Mouse (Mus musculus) hindlimb bud, embryonic 11.5 days (tissue): ENCODE results near the gene Kirrel.

ENCODE experiments used
- DNase-seq: peaks from one replicate; pipeline ENCODE4 v3.0.0-alpha.2; 2012; ENCODE audit warnings: low read depth, low spot score; ENCODE audit errors: extremely low spot score

Kirrel gene

GRCm38 (mm10) chr3:87082235-87082634 lies 92.3 kb downstream of the Kirrel start:
- peak; percentile 35 for DNase-seq

- DNase-seq = no peak
Measured at GRCm38 (mm10) chr3:87079751-87080150, 94.8 kb downstream of the Kirrel start.

DNA sequence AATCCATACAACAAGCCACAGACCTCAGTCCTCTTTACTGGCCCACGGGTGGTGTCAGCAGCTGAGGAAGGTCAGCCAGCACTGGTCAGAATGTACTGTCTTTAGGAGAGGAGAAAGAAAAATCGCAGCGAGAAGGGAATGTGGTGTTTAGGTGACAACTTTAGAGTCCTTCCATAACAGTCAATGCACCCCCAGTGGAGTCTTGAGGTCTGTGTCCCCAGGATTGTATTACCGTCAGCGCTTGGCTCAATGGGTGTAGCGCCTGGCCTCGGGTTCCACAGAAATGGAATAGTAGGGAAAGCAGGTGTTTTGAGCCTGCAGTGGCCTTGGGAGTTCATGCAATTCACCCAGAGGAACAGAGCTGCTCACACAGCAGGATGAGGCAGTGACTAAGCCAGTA lies 95.2 kb downstream of the Kirrel start:
- no peak for DNase-seq

- no peak for DNase-seq
Measured at GRCm38 (mm10) chr3:87077681-87078080, 96.9 kb downstream of the Kirrel start.

- no peak for DNase-seq
Measured at GRCm38 (mm10) chr3:87076899-87077298, 97.6 kb downstream of the Kirrel start.

DNA sequence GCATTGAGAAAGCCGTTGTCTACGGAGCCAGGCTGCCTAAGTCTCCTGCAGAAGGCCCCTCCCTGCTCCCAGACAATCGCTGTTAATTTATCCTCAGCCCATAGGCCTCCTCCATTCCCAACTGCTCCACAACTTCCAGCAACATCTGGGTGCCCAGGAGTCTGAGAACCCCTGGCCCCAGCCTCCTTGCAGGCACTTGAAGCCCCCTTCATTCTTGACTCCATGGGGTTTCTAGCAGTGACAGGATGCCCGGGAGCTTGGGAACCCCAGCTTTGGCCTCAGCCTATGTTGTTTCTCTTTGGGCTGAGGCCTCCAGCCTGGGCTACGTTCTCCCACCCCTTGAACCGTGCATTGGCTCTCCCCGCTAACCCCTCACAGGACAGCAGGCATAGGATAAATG lies 98.4 kb downstream of the Kirrel start:
- DNase-seq = no peak

DNA sequence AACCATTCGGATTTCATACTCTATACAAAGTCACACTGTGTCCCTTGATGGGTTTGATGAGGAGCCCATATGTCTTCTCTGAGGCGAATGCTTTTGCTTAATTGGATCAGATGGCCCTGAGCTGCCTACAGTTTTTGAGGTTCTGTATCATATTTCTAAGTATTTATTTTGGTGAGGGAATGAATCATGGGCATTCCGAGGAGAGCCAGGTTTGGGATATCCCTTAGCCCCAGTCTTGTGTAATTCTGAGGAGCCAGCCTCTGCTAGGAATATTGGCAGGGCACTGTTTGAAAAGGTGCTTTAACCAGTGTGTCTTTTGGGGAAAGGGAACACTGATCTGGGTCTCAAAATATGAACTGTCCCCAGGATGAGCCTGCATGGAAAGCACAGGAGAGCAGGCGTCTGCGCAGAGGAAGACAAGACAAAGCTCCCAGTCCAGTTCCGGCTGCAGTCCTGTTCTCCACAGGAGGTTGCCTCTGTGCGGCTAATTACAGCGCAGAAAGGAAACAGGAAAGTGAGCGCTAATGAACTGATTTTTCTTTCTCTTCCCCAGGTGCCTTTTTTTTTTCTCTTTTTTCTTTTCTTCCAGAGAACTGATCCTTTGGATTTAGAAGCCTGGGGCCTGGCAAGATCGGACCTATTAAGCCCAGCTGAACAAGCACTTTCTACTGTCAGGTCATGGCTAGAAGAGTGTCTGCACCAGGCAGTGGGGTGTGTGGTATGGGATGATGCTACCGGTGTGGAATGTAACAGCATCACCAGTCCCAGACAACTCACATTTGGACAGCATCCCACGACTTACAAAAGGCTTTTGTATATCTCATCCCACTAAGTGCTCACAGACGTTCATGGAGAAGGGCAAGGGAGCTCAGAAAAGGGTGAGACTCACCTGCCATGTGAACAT lies 101.7 kb downstream of the Kirrel start:
- DNase-seq = no peak

GRCm38 (mm10) chr3:87072191-87072590 lies 102.4 kb downstream of the Kirrel start:
- no peak for DNase-seq

DNA sequence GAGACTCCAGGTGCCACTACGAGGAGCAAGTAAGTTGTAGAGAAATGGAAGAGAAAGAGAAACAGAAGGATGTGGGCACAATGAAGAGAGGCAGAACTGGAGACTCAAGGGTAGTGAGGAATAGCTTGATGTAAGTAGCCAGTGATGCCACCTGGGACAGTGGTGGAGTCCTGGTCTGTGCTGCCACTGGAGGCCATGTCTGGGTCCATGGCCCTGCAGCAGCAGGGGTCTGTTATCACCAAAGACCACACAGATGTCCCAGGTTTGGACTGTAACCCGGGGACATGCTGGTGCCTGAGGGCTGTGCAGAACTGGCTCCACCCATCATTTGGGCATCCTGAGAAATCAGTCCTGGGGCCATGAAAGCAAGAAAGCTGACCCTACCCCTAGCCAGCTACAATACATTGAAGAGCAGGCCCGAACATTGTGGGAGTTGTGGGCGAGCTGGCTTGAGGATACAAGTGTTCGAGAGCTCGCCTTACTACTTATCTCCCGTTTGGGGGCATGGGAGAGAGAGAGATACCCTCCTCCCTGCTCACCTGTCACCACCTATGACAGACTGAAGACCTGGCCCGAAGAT lies 107.1 kb downstream of the Kirrel start:
- DNase-seq = no peak

GRCm38 (mm10) chr3:87053939-87054338 lies 120.6 kb downstream of the Kirrel start:
- DNase-seq = no peak

DNA sequence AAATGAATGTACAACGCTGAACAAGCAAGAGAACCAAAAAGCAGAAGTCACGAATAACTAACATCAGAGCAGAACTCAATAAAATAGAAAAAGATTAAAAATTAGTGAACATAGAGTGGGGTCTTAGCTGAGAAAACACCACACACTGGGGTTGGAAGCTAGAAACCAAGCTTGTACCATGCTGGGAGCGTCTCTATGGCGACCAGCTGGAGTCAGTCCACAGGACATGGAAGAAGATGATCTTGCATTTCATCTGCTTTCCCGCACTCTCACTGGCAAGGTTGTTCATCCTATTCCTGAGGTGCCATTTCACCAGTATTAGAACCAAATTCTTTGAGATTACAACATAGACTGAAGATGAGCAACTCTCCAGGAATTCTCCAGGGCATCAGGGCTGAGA lies 126.7 kb downstream of the Kirrel start:
- DNase-seq = no peak

DNA sequence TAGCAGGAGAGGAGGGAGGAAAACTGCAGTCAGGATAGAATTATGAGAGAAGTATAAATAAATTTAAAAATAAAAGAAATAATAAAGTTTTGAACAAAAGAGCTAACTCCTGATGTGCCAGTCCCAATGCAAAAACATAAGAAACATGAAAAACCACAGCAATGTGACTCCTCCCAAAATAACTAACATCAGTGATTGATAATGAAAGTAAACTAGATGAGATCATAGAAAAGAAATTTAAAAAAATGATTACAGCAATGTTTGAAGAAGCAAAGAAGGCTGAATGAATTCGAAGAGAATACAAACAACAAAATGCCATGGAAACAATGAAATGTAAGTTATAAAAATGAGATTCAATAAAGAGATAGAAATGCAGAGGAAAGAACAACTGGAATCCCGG lies 132.8 kb downstream of the Kirrel start:
- DNase-seq = no peak

GRCm38 (mm10) chr3:87038500-87038899 lies 136.0 kb downstream of the Kirrel start:
- DNase-seq = no peak

DNA sequence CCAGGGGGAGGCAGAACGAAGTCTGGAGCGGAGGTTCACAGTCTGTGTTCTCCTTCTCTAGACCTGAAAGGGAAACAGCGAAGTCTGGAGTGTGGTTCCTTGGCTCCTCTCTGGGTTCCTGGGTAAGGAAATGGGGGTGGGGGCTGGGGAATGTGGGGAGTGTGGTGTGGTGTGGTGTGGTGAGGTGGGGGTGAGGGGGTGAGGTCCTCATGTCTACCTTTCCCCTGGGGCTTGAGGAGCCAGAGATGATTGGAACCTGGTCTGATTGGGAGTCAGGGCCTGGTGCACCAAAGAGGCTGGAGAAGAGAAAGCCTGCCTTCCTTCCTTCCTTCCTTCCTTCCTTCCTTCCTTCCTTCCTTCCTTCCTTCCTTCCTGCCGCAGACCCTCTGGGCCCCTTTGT lies 140.5 kb downstream of the Kirrel start:
- DNase-seq = no peak

GRCm38 (mm10) chr3:87033357-87033756 lies 141.2 kb downstream of the Kirrel start:
- DNase-seq = peak; percentile 57

GRCm38 (mm10) chr3:87030855-87031254 lies 143.7 kb downstream of the Kirrel start:
- DNase-seq = peak; percentile 33
